Mouse (Mus musculus) CH12.LX (cell line): ENCODE measurements around the gene Spi1. TPM values are rescaled to one million over a fixed set of nuclear protein-coding genes. Genes with fewer than 3 reads are reported as not detected.

Source experiments
- DNase-seq: peaks from one replicate; pipeline ENCODE4 v3.0.0-alpha.2; 2013; ENCODE audit errors: extremely low read depth
- H3K27ac ChIP-seq: 2 replicates; pipeline ENCODE4 v1.5.1; 2012; ENCODE audit warnings: low read depth, mild to moderate bottlenecking, control low read depth, moderate library complexity; ENCODE audit not compliant: insufficient read depth
- H3K27me3 ChIP-seq: replicated peaks from 2 replicates; pipeline ENCODE3; 2012; ENCODE audit warnings: inconsistent platforms
- H3K36me3 ChIP-seq, 2 experiments: replicated peaks in 1 of 2; 2 replicates each; pipeline versions ENCODE3 to v1.6.1; 2012; ENCODE audit warnings: inconsistent platforms in 1 of 2, low read length in 1 of 2, mild to moderate bottlenecking in 1 of 2, mixed read lengths in 1 of 2, moderate library complexity in 1 of 2; ENCODE audit not compliant: control insufficient read depth in 1 of 2, insufficient read depth in 1 of 2
- H3K4me1 ChIP-seq, 2 experiments: 2 replicates each; pipeline ENCODE4 v1.6.1; 2012; ENCODE audit warnings: inconsistent platforms in 1 of 2, moderate library complexity in 1 of 2; ENCODE audit not compliant: insufficient read depth in 2 of 2, control insufficient read depth in 1 of 2
- H3K4me2 ChIP-seq: 2 replicates; pipeline ENCODE4 v1.6.1; 2012; ENCODE audit warnings: low read depth, mild to moderate bottlenecking, control low read depth; ENCODE audit not compliant: poor library complexity, insufficient read depth, severe bottlenecking
- H3K4me3 ChIP-seq, 3 experiments: fragments of 150-350 bp in 1 of 3; sonication (generic) in 1 of 3; replicated peaks in 1 of 3; 2 replicates each; pipeline versions ENCODE3 to v1.5.1; 2011 to 2012; ENCODE audit warnings: low read depth in 2 of 3, low read length in 2 of 3, mild to moderate bottlenecking in 2 of 3, moderate library complexity in 2 of 3, control low read depth in 1 of 3, improper control_type of control experiment in 1 of 3, inconsistent platforms in 1 of 3, mixed read lengths in 1 of 3; ENCODE audit not compliant: poor library complexity in 1 of 3
- H3K79me2 ChIP-seq: replicated peaks from 2 replicates; pipeline ENCODE4 v1.6.1; 2012; ENCODE audit warnings: mild to moderate bottlenecking, moderate library complexity; ENCODE audit not compliant: control insufficient read depth, poor library complexity, insufficient read depth, severe bottlenecking; ENCODE audit errors: extremely low read depth
- H3K9ac ChIP-seq: 2 replicates; pipeline ENCODE4 v1.6.1; 2012; ENCODE audit warnings: low read depth, mild to moderate bottlenecking, control low read depth, moderate library complexity; ENCODE audit not compliant: insufficient read depth
- H3K9me3 ChIP-seq: replicated peaks from 2 replicates; pipeline ENCODE3; 2012; ENCODE audit warnings: low read length, inconsistent platforms, mixed read lengths
- BHLHE40 ChIP-seq: IDR thresholded peaks from 2 replicates; pipeline ENCODE4 v1.6.1; 2011; ENCODE audit warnings: mild to moderate bottlenecking, low read depth, low read length, improper control_type of control experiment
- CHD1 ChIP-seq: IDR thresholded peaks from 2 replicates; pipeline ENCODE4 v1.6.1; 2012; ENCODE audit warnings: low read depth, low read length, improper control_type of control experiment, inconsistent platforms
- CHD2 ChIP-seq: IDR thresholded peaks from 2 replicates; pipeline ENCODE4 v1.6.1; 2011; ENCODE audit warnings: low read length, improper control_type of control experiment
- CTCF ChIP-seq, 2 experiments: IDR thresholded peaks in 1 of 2; conservative IDR thresholded peaks in 1 of 2; 2 replicates each; pipeline ENCODE4 v1.5.1; 2011 to 2012; ENCODE audit warnings: low read depth in 2 of 2, low read length in 2 of 2, improper control_type of control experiment in 1 of 2, inconsistent platforms in 1 of 2, mild to moderate bottlenecking in 1 of 2, moderate library complexity in 1 of 2
- E2F4 ChIP-seq: IDR thresholded peaks from 2 replicates; pipeline ENCODE4 v1.6.1; 2011; ENCODE audit warnings: low read depth, low read length, improper control_type of control experiment; ENCODE audit not compliant: insufficient replicate concordance
- ELF1 ChIP-seq: IDR thresholded peaks from 2 replicates; pipeline ENCODE4 v1.6.1; 2014; ENCODE audit warnings: low read depth, mild to moderate bottlenecking, inconsistent platforms, low read length, improper control_type of control experiment
- EP300 ChIP-seq: IDR thresholded peaks from 2 replicates; pipeline ENCODE4 v1.6.1; 2011; ENCODE audit warnings: low read length, improper control_type of control experiment
- ETS1 ChIP-seq: conservative IDR thresholded peaks from 2 replicates; pipeline ENCODE4 v1.6.1; 2012; ENCODE audit warnings: low read depth, mild to moderate bottlenecking, inconsistent platforms, low read length, improper control_type of control experiment, moderate library complexity
- HCFC1 ChIP-seq: IDR thresholded peaks from 2 replicates; pipeline ENCODE4 v1.6.1; 2012; ENCODE audit warnings: low read depth, mild to moderate bottlenecking, inconsistent platforms, low read length, improper control_type of control experiment
- IRF4 ChIP-seq: IDR thresholded peaks from 2 replicates; pipeline ENCODE4 v1.6.1; 2014; ENCODE audit warnings: low read depth, mild to moderate bottlenecking, inconsistent platforms, low read length, improper control_type of control experiment
- JUND ChIP-seq: conservative IDR thresholded peaks from 2 replicates; pipeline ENCODE4 v1.6.1; 2011; ENCODE audit warnings: low read depth, low read length, improper control_type of control experiment
- KAT2A ChIP-seq: IDR thresholded peaks from 2 replicates; pipeline ENCODE4 v1.6.1; 2012; ENCODE audit warnings: low read length, improper control_type of control experiment, inconsistent platforms; ENCODE audit not compliant: insufficient replicate concordance
- MAFK ChIP-seq: IDR thresholded peaks from 2 replicates; pipeline ENCODE4 v1.6.1; 2011; ENCODE audit warnings: low read length, improper control_type of control experiment; ENCODE audit not compliant: insufficient replicate concordance
- MAX ChIP-seq: IDR thresholded peaks from 2 replicates; pipeline ENCODE4 v1.6.1; 2011; ENCODE audit warnings: low read length, improper control_type of control experiment
- MAZ ChIP-seq: IDR thresholded peaks from 2 replicates; pipeline ENCODE4 v1.6.1; 2012; ENCODE audit warnings: low read depth, mild to moderate bottlenecking, inconsistent platforms, low read length, improper control_type of control experiment, moderate library complexity
- MXI1 ChIP-seq: IDR thresholded peaks from 2 replicates; pipeline ENCODE4 v1.6.1; 2011; ENCODE audit warnings: mild to moderate bottlenecking, low read depth, low read length, improper control_type of control experiment
- MYC ChIP-seq: IDR thresholded peaks from 2 replicates; pipeline ENCODE4 v1.6.1; 2011; ENCODE audit warnings: low read depth, mild to moderate bottlenecking, improper control_type of control experiment, low read length
- NRF1 ChIP-seq: IDR thresholded peaks from 2 replicates; pipeline ENCODE4 v1.6.1; 2014; ENCODE audit warnings: low read depth, mild to moderate bottlenecking, inconsistent platforms, low read length, improper control_type of control experiment, moderate library complexity
- PAX5 ChIP-seq: IDR thresholded peaks from 2 replicates; pipeline ENCODE4 v1.6.1; 2012; ENCODE audit warnings: low read length, inconsistent platforms, mixed read lengths
- POLR2A ChIP-seq: IDR thresholded peaks from 2 replicates; pipeline ENCODE4 v1.6.1; 2011; ENCODE audit warnings: low read depth, mild to moderate bottlenecking, improper control_type of control experiment, low read length
- POLR2AphosphoS2 ChIP-seq: IDR thresholded peaks from 2 replicates; pipeline ENCODE4 v1.6.1; 2011; ENCODE audit warnings: low read depth, low read length, improper control_type of control experiment
- RAD21 ChIP-seq: IDR thresholded peaks from 2 replicates; pipeline ENCODE4 v1.6.1; 2011; ENCODE audit warnings: low read depth, mild to moderate bottlenecking, low read length, improper control_type of control experiment, moderate library complexity
- RCOR1 ChIP-seq: conservative IDR thresholded peaks from 2 replicates; pipeline ENCODE4 v1.6.1; 2012; ENCODE audit warnings: low read depth, mild to moderate bottlenecking, inconsistent platforms, low read length, improper control_type of control experiment
- SIN3A ChIP-seq: IDR thresholded peaks from 2 replicates; pipeline ENCODE4 v1.6.1; 2012; ENCODE audit warnings: low read length, improper control_type of control experiment, inconsistent platforms
- TBP ChIP-seq: conservative IDR thresholded peaks from 2 replicates; pipeline ENCODE4 v1.6.1; 2011; ENCODE audit warnings: low read depth, low read length, improper control_type of control experiment
- TCF12 ChIP-seq: IDR thresholded peaks from 2 replicates; pipeline ENCODE4 v1.6.1; 2014; ENCODE audit warnings: low read depth, mild to moderate bottlenecking, inconsistent platforms, low read length, improper control_type of control experiment
- UBTF ChIP-seq: IDR thresholded peaks from 2 replicates; pipeline ENCODE4 v1.6.1; 2012; ENCODE audit warnings: low read depth, mild to moderate bottlenecking, inconsistent platforms, low read length, improper control_type of control experiment, moderate library complexity
- USF1 ChIP-seq: IDR thresholded peaks from 2 replicates; pipeline ENCODE4 v1.6.1; 2014; ENCODE audit warnings: low read depth, mild to moderate bottlenecking, inconsistent platforms, low read length, improper control_type of control experiment
- USF2 ChIP-seq: conservative IDR thresholded peaks from 2 replicates; pipeline ENCODE4 v1.6.1; 2011; ENCODE audit warnings: low read depth, low read length, improper control_type of control experiment
- ZC3H11A ChIP-seq: IDR thresholded peaks from 2 replicates; pipeline ENCODE4 v1.6.1; 2012; ENCODE audit warnings: low read depth, mild to moderate bottlenecking, inconsistent platforms, low read length, improper control_type of control experiment
- ZNF384 ChIP-seq: IDR thresholded peaks from 2 replicates; pipeline ENCODE4 v1.6.1; 2012; ENCODE audit warnings: low read depth, low read length, improper control_type of control experiment, inconsistent platforms
- dilution Hi-C: fragments of 300-500 bp; cut with MboI; formaldehyde crosslinking; loops from 2 replicates; pipeline ENCODE4 v1.14.3; 2020; ENCODE audit warnings: low sequenced_read_pairs; ENCODE audit not compliant: extremely low pct_unique_long_range_greater_than_20kb, extremely low pct_ligation_motif_present
- in situ Hi-C: fragments of 300-500 bp; cut with MboI; formaldehyde crosslinking; loops from 3 replicates; pipeline ENCODE4 v1.14.3; 2019; ENCODE audit warnings: low sequenced_read_pairs, low pct_ligation_motif_present, low pct_unique_long_range_greater_than_20kb, mixed read lengths
- polyA plus RNA-seq: library from polyadenylated mRNA; unstranded; fragments of >175 nt; gene quantifications from 2 replicates; pipeline ENCODE4 v1.2.1, GENCODE M21; 2012; ENCODE audit warnings: low read depth; ENCODE audit not compliant: insufficient read length
- total RNA-seq, 2 experiments: library from RNA; depleted of rRNA; stranded (reverse); fragments of 300-350 nt in 1 of 2; fragments of >200 nt in 1 of 2; gene quantifications; 2 replicates each; pipeline ENCODE4 v1.2.3; 2012 to 2014

Spi1 gene
- total and polyA plus RNA-seq, 3 experiments, result 24.7 to 45.7 (median 42.6) TPM

DNA sequence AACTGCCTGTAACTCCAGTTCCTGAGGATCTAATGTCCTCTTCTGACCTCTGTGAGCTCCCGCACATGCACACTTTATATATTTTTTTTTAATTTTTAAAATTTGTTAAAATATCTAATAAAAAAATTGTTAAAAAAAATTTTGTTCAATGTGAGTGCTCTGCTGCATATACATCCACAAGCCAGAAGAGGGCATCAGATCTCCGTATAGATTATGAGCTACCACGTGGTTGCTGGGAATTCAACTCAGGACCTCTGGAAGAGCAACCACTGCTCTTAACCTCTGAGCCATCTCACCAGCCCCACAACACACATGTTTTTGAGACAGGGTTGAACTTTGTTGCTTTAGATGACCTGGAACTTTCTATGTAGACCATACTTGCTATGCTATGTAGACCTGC, 49.2 kb upstream of the Spi1 start (continued):
- TF ChIP-seq MXI1 (no peak), CHD1 (no peak)

DNA sequence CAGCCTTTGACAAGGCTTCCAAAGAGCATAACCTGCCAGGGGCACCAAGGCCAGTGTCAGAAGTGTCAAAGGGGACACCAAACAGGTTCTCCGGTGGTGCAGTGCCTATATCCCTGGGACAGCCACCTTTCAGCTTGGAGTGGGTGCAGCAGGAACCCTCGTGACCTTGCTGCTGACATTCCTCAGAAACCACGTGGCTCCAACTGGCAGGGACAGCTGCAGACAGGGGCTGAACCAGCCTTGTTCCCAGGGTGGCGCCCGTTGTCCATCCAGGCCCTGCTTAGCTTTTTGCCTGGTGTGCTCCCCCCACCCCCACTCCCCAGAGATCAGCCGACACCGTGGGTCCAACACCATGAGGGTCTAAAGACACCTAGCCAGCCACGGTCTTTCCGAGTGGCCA, 46.8 kb upstream of the Spi1 start, which contains the start of gene Rapsn:
TSS of gene Rapsn (plus strand) at position 236 of the 400 bp plus-strand sequence.
- H3K27ac ChIP-seq, result no peak within 1 kb of the TSS
- H3K27me3 ChIP-seq, result no peaks in the 10 kb centered on the region
- dilution Hi-C loops, result no loop called here
- H3K9ac ChIP-seq, result no peak within 1 kb of the TSS
- TF ChIP-seq E2F4 (no peak), BHLHE40 (no peak), JUND (no peak), EP300 (no peak), USF2 (no peak), CTCF (conservative IDR thresholded peaks at IDR 0.05 in 1 of 2, IDR thresholded peaks at IDR 0.05 in 1 of 2; ENCODE audit: low read depth in 2 of 2, low read length in 2 of 2) (no peak), TBP (no peak), POLR2AphosphoS2 (no peak), ETS1 (no peak), TCF12 (no peak), UBTF (no peak), MAZ (no peak), MYC (no peak), POLR2A (no peak), RAD21 (no peak), ZNF384 (no peak), MAX (no peak), CHD2 (no peak)
- in situ Hi-C loops, result no loop called here
- H3K9me3 ChIP-seq, result no peaks in the 10 kb centered on the region
- H3K79me2 ChIP-seq, result no peaks in the 10 kb centered on the region
- H3K4me3 ChIP-seq, result no peak within 1 kb of the TSS
- no peaks in the 10 kb centered on the region for H3K4me1 ChIP-seq
- no peaks in the 10 kb centered on the region for H3K36me3 ChIP-seq
- no peak for DNase-seq
- H3K4me2 ChIP-seq, result no peak within 1 kb of the TSS

DNA sequence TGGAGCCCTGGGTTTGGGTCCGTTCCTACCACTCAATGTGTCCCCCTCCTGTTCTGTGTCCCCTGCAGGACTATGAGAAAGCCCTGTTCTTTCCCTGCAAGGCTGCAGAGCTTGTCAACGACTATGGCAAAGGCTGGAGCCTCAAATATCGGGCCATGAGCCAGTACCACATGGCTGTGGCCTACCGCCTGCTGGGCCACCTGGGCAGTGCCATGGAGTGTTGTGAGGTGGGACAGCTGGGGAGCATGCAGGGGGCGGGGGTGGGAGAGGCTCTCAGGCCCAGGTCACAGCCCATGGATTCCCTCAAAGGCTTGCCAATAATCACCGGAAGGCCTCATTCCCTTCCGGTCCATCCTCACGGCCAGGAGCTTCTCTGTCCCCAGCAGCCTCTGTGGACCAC, 40.4 kb upstream of the Spi1 start:
- H3K4me1 ChIP-seq, result peaks cover 5 to 14% of the 10 kb centered on the region in 2 experiments; a peak in 3 of 4 replicates
- H3K4me2 ChIP-seq, result no peak overlapping the region
- dilution Hi-C loops (no loop called here), in situ Hi-C loops (no loop called here)
- H3K9ac ChIP-seq, result no peak overlapping the region
- no peak overlapping the region for H3K27ac ChIP-seq
- no peaks in the 10 kb centered on the region for H3K79me2 ChIP-seq
- H3K4me3 ChIP-seq, result no peak overlapping the region
- H3K36me3 ChIP-seq, result no peaks in the 10 kb centered on the region
- no peaks in the 10 kb centered on the region for H3K9me3 ChIP-seq
- DNase-seq, result no peak
- no peaks in the 10 kb centered on the region for H3K27me3 ChIP-seq
- TF ChIP-seq POLR2AphosphoS2, result no peak
- no peak for TF ChIP-seq HCFC1
- TF ChIP-seq NRF1, result no peak
- no peak for TF ChIP-seq SIN3A
- no peak for TF ChIP-seq POLR2A
- no peak for TF ChIP-seq ELF1
- TF ChIP-seq TCF12, result no peak
- TF ChIP-seq PAX5, result no peak
- no peak for TF ChIP-seq KAT2A
- TF ChIP-seq MAX, result no peak
- no peak for TF ChIP-seq E2F4
- TF ChIP-seq IRF4, result no peak
- TF ChIP-seq MAFK, result no peak
- no peak for TF ChIP-seq RCOR1
- TF ChIP-seq USF1, result no peak
- no peak for TF ChIP-seq RAD21
- no peak for TF ChIP-seq ZC3H11A
- TF ChIP-seq MAZ, result no peak
- TF ChIP-seq MYC, result no peak
